Mouse (Mus musculus): Measurements from ENCODE around the gene Bap1. TPM values are rescaled to one million over a fixed set of nuclear protein-coding genes. Genes with fewer than 3 reads are reported as not detected.

The Bap1 gene
- total and polyA plus RNA-seq, 2 experiments from 2014 or later = 104 to 136 TPM

- H3K9me3 ChIP-seq (ENCODE audit: low read length) = no peaks in the 10 kb centered on the region
- H3K36me3 ChIP-seq (ENCODE audit: insufficient read depth, low read length) = no peaks in the 10 kb centered on the region
- no peak overlapping the region for H3K4me2 ChIP-seq (ENCODE audit: low read depth, low read length)
- H3K9ac ChIP-seq (replicated peaks; ENCODE audit: low read length) = no peak overlapping the region
- TF ChIP-seq CTCF (IDR thresholded peaks at IDR 0.05; ENCODE audit: low read depth) = no peak
- DNase-seq (ENCODE audit: low spot score) = no peak
- 92% methylated on average over 8 of the region's 8 CpGs for WGBS
- H3K4me3 ChIP-seq (ENCODE audit: low read length) = no peak overlapping the region
- H3K27me3 ChIP-seq (ENCODE audit: insufficient read depth, low read length) = no peaks in the 10 kb centered on the region
- no peak for ATAC-seq
- no peak overlapping the region for H3K27ac ChIP-seq
- no peaks in the 10 kb centered on the region for H3K4me1 ChIP-seq (ENCODE audit: insufficient read depth, low read length)
Measured at GRCm38 (mm10) chr14:31285728-31286127, 34.5 kb downstream of the Bap1 start.

Other genes starting within 250 kb of the Bap1 start
- 226 and 285 TPM in 2 replicates for gene Spcs1, start 249.8 kb upstream of the Bap1 start, total RNA-seq (2014; rRNA removed)
- 426 and 442 TPM in 2 replicates for gene Spcs1, start 249.8 kb upstream of the Bap1 start, polyA plus RNA-seq (2015; fragmentation: Nextera tagmentation; extraction: Ambion mirVana)
- gene Pbrm1, start 232.3 kb upstream of the Bap1 start, total RNA-seq (2014; rRNA removed) = 43.2 and 43.4 TPM in 2 replicates
- gene Pbrm1, start 232.3 kb upstream of the Bap1 start, polyA plus RNA-seq (2015; fragmentation: Nextera tagmentation; extraction: Ambion mirVana) = 80.2 and 83.8 TPM in 2 replicates
- gene Gnl3, start 232.3 kb upstream of the Bap1 start, total RNA-seq (2014; rRNA removed) = 26.6 and 28.4 TPM in 2 replicates
- 63.9 and 66.3 TPM in 2 replicates for gene Gnl3, start 232.3 kb upstream of the Bap1 start, polyA plus RNA-seq (2015; fragmentation: Nextera tagmentation; extraction: Ambion mirVana)
- 0.93 and 5.0 TPM in 2 replicates for gene Smim4, start 122.5 kb upstream of the Bap1 start, total RNA-seq (2014; rRNA removed)
- gene Smim4, start 122.5 kb upstream of the Bap1 start, polyA plus RNA-seq (2015; fragmentation: Nextera tagmentation; extraction: Ambion mirVana) = 59.5 and 64.8 TPM in 2 replicates
- gene Nt5dc2, start 120.4 kb upstream of the Bap1 start, total RNA-seq (2014; rRNA removed) = 209 and 236 TPM in 2 replicates
- gene Nt5dc2, start 120.4 kb upstream of the Bap1 start, polyA plus RNA-seq (2015; fragmentation: Nextera tagmentation; extraction: Ambion mirVana) = 203 and 204 TPM in 2 replicates
- 31.2 and 35.4 TPM in 2 replicates for gene Stab1, start 82.8 kb upstream of the Bap1 start, total RNA-seq (2014; rRNA removed)
- 10.5 and 11.5 TPM in 2 replicates for gene Stab1, start 82.8 kb upstream of the Bap1 start, polyA plus RNA-seq (2015; fragmentation: Nextera tagmentation; extraction: Ambion mirVana)
- 0.68 and 1.6 TPM in 2 replicates for gene Tnnc1, start 43.1 kb upstream of the Bap1 start, total RNA-seq (2014; rRNA removed)
- gene Tnnc1, start 43.1 kb upstream of the Bap1 start, polyA plus RNA-seq (2015; fragmentation: Nextera tagmentation; extraction: Ambion mirVana) = 2.9 and 3.0 TPM in 2 replicates
- gene Nisch, start 34.5 kb upstream of the Bap1 start, total RNA-seq (2014; rRNA removed) = 281 and 419 TPM in 2 replicates
- 234 and 243 TPM in 2 replicates for gene Nisch, start 34.5 kb upstream of the Bap1 start, polyA plus RNA-seq (2015; fragmentation: Nextera tagmentation; extraction: Ambion mirVana)
- 2.9 and 4.9 TPM in 2 replicates for gene Sema3g, start 33.6 kb upstream of the Bap1 start, total RNA-seq (2014; rRNA removed)
- gene Sema3g, start 33.6 kb upstream of the Bap1 start, polyA plus RNA-seq (2015; fragmentation: Nextera tagmentation; extraction: Ambion mirVana) = 0.33 and 0.38 TPM in 2 replicates
- gene Phf7, start 133 bp upstream of the Bap1 start, total RNA-seq (2014; rRNA removed) = 4.1 and 5.3 TPM in 2 replicates
- gene Phf7, start 133 bp upstream of the Bap1 start, polyA plus RNA-seq (2015; fragmentation: Nextera tagmentation; extraction: Ambion mirVana) = 8.8 and 11.0 TPM in 2 replicates
- 5.1 and 9.9 TPM in 2 replicates for gene Dnah1, start 72.4 kb downstream of the Bap1 start, total RNA-seq (2014; rRNA removed)
- gene Dnah1, start 72.4 kb downstream of the Bap1 start, polyA plus RNA-seq (2015; fragmentation: Nextera tagmentation; extraction: Ambion mirVana) = 2.1 and 2.6 TPM in 2 replicates
- 46.8 and 48.2 TPM in 2 replicates for gene Capn7, start 85.2 kb downstream of the Bap1 start, total RNA-seq (2014; rRNA removed)
- 50.4 and 50.5 TPM in 2 replicates for gene Capn7, start 85.2 kb downstream of the Bap1 start, polyA plus RNA-seq (2015; fragmentation: Nextera tagmentation; extraction: Ambion mirVana)
- gene Sh3bp5, start 184.6 kb downstream of the Bap1 start, total RNA-seq (2014; rRNA removed) = 41.6 and 53.9 TPM in 2 replicates
- gene Sh3bp5, start 184.6 kb downstream of the Bap1 start, polyA plus RNA-seq (2015; fragmentation: Nextera tagmentation; extraction: Ambion mirVana) = 127 and 149 TPM in 2 replicates
- gene Eaf1, start 242.9 kb downstream of the Bap1 start, total RNA-seq (2014; rRNA removed) = 8.6 and 11.7 TPM in 2 replicates
- gene Eaf1, start 242.9 kb downstream of the Bap1 start, polyA plus RNA-seq (2015; fragmentation: Nextera tagmentation; extraction: Ambion mirVana) = 6.3 and 6.4 TPM in 2 replicates
- gene Mettl6, start 243.6 kb downstream of the Bap1 start, total RNA-seq (2014; rRNA removed) = 14.8 and 14.9 TPM in 2 replicates
- gene Mettl6, start 243.6 kb downstream of the Bap1 start, polyA plus RNA-seq (2015; fragmentation: Nextera tagmentation; extraction: Ambion mirVana) = 32.7 and 36.8 TPM in 2 replicates

Data from hindbrain, postnatal 0 days (tissue).